Mouse (Mus musculus) heart, postnatal 10 days (tissue): ENCODE data around the gene Slc6a12. TPM values are rescaled to one million over a fixed set of nuclear protein-coding genes. Genes with fewer than 3 reads are reported as not detected.

ENCODE experiments used
- DNase-seq, 2 experiments: peaks; one replicate each; pipeline ENCODE4 v3.0.0; 2021
- intact Hi-C: fragments of 180-260 bp; cut with DNase I; formaldehyde crosslinking; loops from one replicate; pipeline ENCODE4 v1.15.1; 2025
- total RNA-seq, 2 experiments: library from RNA; stranded (reverse); gene quantifications; 2 replicates each; pipeline ENCODE4 v1.2.3; 2021

Gene Slc6a12
- total RNA-seq, 2 experiments from 2014 or later: not detected

GRCm38 (mm10) chr6:121338519-121338896 is 4.4 kb upstream of the Slc6a12 start:
- intact Hi-C loops: loop anchor here (1.0 kb wide), 1 partner anchor 195 kb away; no protein-coding TSS in a partner anchor
- no peak for DNase-seq

- intact Hi-C loops: no loop called here
- no peak for DNase-seq
Observed at GRCm38 (mm10) chr6:121341650-121342049, 1.2 kb upstream of the Slc6a12 start.

- intact Hi-C loops: no loop called here
- DNase-seq: no peak
Observed at GRCm38 (mm10) chr6:121343771-121344123, 871 bp downstream of the Slc6a12 start.

GRCm38 (mm10) chr6:121344329-121344728 is 1.5 kb downstream of the Slc6a12 start:
- intact Hi-C loops: no loop called here
- no peak for DNase-seq

- intact Hi-C loops: no loop called here
- DNase-seq: no peak
Observed at GRCm38 (mm10) chr6:121346428-121346827, 3.6 kb downstream of the Slc6a12 start.

GRCm38 (mm10) chr6:121352276-121352675 is 9.4 kb downstream of the Slc6a12 start:
- no peak for DNase-seq
- intact Hi-C loops: no loop called here

DNA sequence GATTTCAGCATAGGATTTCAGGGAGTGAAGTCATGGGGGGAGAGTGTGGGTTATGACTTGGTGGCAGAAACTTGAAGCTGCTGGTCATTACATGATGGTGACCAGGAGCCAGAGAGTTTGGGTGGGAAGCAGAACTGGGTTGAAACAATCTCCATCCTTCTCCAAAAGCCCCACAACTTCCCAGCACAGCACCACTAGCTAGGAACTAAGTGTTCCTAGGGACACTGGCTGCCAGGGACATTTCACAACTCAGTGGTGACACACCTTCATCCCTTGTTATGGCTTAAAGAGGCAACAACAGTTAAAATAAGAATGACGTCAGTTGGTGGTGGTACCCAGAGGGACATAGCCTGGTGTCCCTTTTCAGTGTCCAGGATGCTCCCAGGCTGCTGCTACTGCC is 13.2 kb downstream of the Slc6a12 start:
- no peak for DNase-seq
- intact Hi-C loops: no loop called here

GRCm38 (mm10) chr6:121357232-121357631 is 14.4 kb downstream of the Slc6a12 start:
- DNase-seq: no peak
- intact Hi-C loops: no loop called here

DNA sequence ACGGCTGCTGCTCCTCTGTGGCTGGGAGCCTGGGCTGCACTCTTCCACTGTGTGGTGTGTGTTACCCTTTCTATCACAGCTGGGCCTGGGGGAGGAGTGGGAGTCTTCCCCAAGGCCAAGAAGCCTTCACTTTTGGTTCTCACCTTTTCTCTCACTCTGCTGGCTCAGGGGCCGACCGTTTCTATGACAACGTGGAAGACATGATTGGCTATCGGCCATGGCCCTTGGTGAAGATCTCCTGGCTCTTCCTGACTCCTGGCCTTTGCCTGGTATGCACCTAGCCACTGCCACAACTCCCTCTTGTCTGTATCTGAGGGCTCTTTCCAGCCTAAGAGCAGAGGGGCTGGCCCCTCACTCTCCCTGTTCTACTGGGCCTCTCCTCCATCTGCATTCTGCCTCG is 20.2 kb downstream of the Slc6a12 start:
- intact Hi-C loops: no loop called here
- DNase-seq: no peak

DNA sequence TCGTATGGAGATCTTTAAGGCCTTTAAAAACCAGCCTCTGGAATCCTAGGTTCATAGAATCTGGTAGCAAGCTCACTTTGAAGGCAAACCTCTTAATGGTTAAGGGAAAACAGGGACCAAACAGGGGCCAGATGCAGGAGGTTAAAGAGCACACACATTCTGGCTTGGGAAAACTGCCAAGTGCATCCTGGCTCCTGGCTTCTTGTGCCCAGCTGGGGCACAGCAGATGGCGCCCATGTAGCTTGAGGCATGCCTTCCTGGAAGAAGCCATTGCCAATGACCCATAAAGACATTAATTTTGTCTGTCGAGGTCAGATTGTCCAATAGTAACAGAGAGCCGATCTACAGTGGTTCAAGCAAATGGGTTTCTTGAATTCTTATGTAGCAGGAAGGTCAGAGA is 21.1 kb downstream of the Slc6a12 start:
- intact Hi-C loops: no loop called here
- no peak for DNase-seq

DNA sequence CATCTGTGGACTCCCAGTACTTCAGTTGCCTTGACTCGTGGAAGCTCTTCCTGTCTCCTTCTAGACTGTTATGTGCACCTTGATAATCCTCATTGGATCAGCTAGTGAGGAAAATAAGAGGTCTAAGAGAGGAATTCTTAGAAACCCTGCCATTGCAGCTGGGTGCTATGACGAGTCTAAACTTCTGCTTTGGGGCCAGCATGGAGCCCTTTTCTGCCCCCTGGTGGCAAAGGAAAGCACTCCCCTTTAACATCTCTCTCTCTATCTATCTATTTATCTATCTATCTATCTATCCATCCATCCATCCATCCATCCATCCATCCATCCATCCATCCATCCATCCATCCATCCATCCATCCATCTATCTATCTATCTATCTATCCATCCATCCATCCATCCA is 23.7 kb downstream of the Slc6a12 start:
- peak in 1 of 2 experiments; percentile 18 for DNase-seq
- intact Hi-C loops: loop anchor here (1.0 kb wide), 1 partner anchor 94 kb away; no protein-coding TSS in a partner anchor

DNA sequence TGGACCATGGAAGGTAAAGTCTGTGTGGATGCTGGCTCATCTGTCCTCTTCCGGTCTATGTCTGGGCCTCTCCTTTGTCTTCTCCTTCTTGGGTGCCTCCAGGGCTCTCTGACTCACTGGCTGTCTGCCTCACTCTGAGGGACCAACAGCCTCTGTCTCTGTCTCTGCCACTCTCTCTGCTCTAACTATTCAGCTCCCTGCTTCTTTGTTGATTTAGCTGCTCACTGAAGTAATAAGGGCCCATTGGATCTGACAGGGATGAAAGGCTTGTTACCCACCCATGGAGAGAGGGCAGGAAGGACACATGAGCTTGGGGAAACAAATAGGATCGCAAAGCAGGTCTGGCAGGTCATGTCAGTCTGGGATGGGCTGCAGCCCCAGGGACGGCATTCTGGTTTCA is 24.2 kb downstream of the Slc6a12 start:
- intact Hi-C loops: no loop called here
- DNase-seq: no peak

- DNase-seq: peak; percentile 28 to 33
- intact Hi-C loops: no loop called here
Observed at GRCm38 (mm10) chr6:121371197-121371980, 28.5 kb downstream of the Slc6a12 start.

DNA sequence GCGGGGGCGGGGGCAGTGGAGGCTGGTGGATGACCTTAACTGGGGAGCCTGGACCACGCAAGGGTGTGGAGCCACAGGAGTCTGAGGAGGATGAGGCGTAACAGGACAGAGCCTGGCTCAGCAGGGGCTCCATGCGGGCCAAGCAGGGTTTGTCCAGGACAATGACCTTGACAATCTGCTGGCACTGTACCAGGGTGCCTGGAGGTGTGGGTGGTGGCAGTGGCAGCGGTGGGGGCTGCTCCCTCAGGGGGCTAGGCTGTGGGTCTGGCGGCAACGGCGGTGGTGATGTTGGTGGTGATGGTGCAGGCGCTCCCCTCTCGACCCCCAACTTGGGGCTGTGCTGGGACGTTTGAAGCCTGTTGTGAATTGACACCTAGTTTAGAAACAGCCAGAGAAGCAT is 33.3 kb downstream of the Slc6a12 start:
- intact Hi-C loops: no loop called here

DNA sequence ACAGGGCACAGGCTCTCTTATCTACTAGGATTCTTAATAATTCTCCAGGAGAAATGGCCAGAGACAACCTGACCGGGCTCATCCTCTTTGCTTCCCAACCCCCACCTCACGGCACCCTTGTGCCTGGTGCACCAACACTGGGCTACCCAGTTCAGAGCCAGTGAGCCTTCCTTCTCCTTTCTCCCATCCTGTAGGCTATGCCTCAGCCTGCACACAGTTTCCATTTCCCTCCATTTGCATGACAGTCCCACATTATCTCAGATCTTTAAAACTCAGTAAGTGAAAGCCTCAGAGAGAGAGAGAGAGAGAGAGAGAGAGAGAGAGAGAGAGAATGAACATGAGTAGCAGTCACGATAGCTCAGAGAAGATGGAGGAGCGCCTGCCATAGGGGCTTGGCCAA is 35.4 kb downstream of the Slc6a12 start:
- no peak for DNase-seq
- intact Hi-C loops: no loop called here

More for the DNA sequence above, 33.3 kb downstream of the Slc6a12 start:
- DNase-seq: no peak

DNA sequence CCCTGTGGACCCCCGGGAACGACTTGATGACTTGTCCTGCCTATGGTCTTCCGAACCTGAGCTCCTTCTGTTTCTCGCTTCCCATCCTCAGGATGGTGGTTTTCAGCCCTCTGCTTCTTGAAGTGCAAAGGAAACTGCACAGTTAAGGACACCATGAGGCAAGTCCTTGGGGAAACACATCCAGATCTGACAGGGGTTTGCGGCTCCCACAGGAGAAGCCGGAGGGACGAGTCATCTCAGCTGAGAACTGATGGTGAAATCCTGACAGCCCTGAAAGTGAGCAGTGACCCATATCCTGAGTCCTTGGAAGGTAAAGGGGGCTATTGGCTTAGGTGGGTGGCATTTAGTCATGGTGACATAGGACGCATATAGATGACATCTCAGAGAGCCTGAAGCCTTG is 37.7 kb downstream of the Slc6a12 start:
- intact Hi-C loops: no loop called here
- DNase-seq: no peak

DNA sequence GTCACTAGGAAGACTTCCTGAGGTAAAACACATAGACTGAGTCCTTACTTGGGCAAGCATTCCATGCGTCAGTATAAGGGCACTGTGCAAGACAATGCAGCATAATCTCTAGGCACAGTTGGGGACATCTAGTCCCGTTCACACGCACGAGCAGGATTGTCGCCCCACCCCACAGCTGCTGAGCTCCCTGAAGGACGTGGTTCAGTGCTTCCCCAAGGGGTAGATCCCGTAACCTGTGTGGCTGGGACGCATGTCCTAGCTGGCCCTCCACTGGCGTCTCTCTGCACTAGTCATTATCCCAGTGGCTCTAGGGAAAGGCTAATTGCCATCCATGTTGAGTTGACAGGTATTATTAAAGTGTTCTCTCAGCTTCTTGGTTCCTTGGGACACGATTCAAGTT is 39.2 kb downstream of the Slc6a12 start:
- no peak for DNase-seq
- intact Hi-C loops: no loop called here

DNA sequence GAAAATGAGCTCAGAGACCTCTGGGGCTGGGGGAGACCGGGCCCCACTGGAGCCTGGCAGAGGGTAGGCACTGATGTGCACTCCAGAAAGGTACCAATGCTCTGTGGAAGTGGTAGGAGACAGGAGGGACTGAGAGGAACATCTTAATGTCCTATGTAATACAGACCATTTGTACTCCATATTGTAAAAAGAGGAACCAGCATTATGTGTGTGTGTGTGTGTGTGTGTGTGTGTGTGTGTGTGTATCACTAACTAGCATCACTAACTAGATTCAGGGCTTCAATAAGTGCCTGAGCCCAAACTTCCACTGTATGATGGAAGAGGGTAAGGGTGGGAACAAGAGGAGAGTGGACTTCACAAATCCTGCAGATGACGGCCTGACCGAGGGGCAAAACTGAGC is 42.5 kb downstream of the Slc6a12 start:
- intact Hi-C loops: no loop called here
- DNase-seq: no peak

- DNase-seq: no peak
- intact Hi-C loops: no loop called here
Observed at GRCm38 (mm10) chr6:121392610-121393252, 49.9 kb downstream of the Slc6a12 start.

- intact Hi-C loops: no loop called here
- no peak for DNase-seq
Observed at GRCm38 (mm10) chr6:121401140-121401539, 58.3 kb downstream of the Slc6a12 start.

GRCm38 (mm10) chr6:121401826-121402660 is 59.2 kb downstream of the Slc6a12 start:
- no peak for DNase-seq
- intact Hi-C loops: no loop called here
